Mouse (Mus musculus) right cerebral cortex, postnatal 25 days (tissue): ENCODE results near the gene Oxct2a.
"Not testable (repeated sequence)": the region's sequence is repeated elsewhere in the genome, so short reads cannot be mapped to it uniquely, and the experiment has no call there.

Source experiments
- DNase-seq: peaks from one replicate; pipeline ENCODE4 v3.0.0; 2022

The Oxct2a gene

GRCm38 (mm10) chr4:123311845-123312244, 11.6 kb downstream of the Oxct2a start:
- no peak for DNase-seq

DNA sequence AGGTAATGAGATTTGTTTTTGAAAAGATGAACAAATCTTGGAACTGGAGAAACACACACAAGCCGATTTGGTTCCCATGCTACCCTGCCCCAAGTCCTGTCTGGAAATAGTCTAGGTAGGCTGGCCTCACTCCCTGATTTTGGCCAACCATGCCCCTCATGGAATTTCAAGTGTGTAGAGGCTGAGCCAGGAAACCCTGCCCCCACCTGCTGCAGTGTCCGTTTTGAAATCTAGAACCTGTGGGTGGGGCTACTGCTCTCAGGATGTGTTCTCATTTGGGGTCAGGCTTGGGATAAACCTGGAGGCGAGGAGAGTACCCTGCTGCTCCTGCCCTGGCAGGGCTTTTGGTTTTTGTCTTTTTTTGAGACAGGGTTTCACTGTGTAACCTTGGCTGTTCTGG, 15.1 kb downstream of the Oxct2a start:
- no peak for DNase-seq

DNA sequence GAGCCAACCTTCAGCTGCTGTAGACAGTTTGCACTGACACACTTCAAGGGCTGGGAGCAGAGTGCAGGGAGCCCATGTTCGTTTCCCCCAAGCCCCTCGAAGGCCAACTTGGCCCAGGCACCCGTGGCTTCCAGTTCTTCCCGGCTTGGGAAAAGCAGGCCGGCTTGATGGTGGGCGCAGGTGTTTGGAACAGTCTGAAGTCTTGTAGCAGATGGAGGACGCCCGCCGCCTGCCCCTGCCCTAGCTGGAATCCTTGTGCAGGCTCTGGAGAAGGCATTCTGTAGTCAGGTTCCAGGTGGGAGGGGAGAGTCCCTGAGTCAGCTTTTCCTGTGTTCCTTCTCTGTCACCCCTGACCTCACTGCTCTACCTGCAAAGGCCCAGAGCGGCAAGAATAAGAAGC, 16.4 kb downstream of the Oxct2a start:
- DNase-seq = peak; percentile 40

DNA sequence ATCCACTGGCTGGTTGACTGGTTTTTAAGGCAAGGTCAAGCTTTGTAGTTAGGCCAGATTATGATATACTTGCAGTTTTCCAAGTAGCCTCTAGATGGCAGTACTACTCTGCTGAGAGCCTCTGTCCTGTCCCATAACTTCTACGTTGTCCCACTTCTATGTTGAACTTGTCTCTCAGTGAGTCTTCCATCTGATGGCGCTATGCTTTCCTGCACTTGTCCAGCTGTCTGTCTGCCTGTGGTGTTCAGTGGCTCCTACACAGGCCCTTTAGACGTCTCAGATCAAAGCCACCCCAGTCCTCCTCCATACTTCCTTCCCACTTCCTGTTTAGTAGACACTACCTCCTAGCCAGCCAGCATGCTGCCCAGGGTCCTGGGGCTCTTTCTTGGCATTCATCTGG, 17.6 kb downstream of the Oxct2a start:
- DNase-seq = no peak

DNA sequence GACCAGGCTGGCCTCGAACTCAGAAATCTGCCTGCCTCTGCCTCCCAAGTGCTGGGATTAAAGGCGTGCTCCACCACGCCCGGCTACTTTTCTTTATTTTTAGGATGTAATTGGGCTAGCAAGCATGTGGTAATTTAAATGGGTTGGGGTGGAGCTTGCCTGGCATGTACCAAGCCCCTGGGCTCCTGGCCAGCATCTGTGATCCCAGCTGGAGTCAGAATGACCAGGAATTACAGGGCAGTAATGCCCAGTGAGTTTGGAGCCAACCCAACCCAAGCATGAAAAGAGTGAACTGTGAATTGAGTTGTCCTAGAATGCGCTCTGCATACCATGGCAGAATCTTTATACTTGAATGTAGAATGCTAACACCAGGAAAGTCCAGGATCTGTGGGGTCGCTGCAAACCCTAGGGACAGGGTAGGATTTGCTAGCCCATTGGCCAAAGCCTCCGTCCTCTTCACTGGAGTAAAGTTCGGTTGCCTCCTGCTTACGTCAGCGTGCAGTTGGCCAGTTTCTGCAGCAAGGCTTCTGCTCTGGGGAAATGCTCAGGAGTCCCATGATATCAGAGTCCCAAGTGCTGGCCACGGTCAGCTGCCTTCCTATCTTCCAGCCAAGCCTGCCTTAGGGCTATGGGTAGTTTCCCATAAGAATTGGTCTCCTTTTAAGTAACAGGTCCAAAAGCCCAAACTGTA, 24.3 kb downstream of the Oxct2a start:
- DNase-seq = no peak

GRCm38 (mm10) chr4:123298226-123298625, 25.2 kb downstream of the Oxct2a start:
- no peak for DNase-seq

- DNase-seq = no peak
Measured at GRCm38 (mm10) chr4:123297195-123297960, 26.1 kb downstream of the Oxct2a start.

DNA sequence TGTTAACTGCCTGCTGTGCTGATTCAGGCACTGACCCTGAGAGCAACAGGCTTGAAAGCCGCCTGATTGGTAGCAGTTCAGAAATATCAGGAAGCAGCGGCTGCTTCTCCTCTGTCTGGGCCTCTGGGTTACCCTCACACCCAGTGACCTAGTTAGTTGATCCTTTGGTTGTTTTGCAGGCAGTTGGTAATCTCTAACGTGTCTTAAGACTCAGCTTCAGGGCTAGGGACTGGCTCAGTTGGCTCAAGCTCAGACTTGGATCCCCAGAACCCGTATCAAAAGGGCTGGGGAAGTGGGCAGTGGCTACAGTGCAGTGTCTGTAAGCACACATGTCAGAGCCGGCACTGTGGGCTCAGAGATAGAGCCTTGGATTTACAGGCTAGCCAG, 27.3 kb downstream of the Oxct2a start:
- DNase-seq = no peak

GRCm38 (mm10) chr4:123295516-123296147, 27.8 kb downstream of the Oxct2a start:
- DNase-seq = no peak

- not testable (repeated sequence) for DNase-seq
Measured at GRCm38 (mm10) chr4:123295026-123295425, 28.4 kb downstream of the Oxct2a start.

DNA sequence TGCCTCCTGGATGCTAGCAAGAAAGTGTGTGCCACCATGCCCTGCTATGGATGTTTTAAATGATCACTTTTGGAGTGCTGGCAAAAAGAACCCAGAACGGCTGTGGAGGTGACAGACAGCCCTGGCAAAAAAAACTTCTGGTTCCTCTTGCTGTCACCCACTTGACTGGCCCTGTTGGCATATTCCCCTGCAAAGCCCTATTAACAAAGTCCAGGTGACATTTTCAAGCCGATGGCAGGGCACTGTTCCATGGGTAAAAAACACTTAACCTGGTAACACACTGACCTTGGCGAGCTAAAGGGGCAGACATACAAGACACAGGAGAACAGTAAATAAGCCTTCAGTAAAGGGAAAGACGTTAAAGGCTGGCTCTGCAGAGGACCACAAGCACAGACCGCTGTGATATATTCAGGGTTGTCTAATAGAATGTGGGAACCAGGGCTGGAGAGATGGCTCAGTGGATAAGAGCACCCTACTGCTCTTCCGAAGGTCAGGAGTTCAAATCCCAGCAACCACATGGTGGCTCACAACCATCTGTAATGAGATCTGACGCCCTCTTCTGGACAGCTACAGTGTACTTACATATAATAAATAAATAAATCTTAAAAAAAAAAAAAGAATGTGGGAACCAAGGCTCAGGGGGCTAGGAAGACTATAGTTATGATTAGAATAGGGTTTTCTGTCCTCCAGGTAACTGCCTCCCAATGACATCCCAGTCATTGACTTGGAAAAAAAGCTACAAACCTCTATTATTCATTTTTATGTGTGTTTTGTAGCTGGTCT, 29.6 kb downstream of the Oxct2a start:
- DNase-seq = no peak

DNA sequence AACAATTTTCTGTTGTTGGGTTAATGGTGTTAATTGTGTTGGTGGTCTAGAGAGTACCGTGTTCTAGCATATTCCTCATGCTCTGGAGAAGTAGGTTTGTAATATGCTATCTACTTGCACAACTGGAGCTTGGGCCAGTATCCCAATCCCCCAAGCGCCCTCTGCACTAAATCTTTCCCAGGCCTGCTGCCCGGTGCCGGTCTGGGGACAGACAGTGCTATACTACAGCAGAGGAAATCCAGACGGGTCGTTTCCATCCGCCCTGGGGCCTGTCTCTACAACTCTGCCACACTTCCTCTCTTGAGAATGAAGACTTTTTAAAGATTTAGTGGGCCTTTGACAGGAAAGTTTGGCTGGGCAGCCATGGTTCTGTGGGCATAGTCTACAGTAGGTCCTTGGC, 30.4 kb downstream of the Oxct2a start:
- DNase-seq = no peak

DNA sequence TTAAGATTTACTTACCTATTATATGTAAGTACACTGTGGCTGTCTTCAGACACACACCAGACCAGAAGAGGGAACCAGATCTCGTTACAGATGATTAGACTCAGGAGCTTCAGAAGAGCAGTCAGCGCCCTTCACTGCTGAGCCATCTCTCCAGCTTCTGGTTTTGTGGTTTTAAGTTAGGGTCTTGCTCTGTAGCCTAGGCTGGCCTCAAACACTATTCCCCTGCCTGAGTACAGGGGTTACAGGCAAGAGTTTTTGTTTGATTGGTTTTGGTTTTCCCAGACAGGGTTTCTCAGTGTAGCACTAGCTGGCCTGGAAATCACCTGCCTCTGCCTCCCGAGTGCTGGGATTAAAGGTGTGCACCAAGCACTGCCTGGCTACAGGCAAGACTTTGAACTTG, 31.0 kb downstream of the Oxct2a start:
- DNase-seq = no peak

DNA sequence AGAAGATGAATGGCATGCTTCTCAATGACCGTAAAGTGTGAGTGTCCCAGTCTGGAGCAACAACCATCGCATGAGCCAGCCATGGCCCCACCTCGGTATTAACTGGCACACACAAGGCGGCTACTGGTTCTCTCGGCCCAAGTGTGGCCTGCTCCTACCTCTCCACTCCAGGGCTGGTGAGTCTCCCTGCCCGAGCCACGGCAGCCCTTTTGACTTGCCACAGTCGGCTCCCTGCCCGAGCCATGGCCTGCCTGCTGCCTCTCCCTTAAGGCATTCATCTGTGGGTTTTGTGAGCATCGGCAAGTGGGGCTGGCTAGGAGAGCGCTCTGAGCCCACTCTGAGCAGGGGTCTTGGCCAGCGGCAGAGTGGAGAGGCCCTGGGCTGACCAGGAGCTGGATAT, 34.4 kb downstream of the Oxct2a start:
- no peak for DNase-seq

DNA sequence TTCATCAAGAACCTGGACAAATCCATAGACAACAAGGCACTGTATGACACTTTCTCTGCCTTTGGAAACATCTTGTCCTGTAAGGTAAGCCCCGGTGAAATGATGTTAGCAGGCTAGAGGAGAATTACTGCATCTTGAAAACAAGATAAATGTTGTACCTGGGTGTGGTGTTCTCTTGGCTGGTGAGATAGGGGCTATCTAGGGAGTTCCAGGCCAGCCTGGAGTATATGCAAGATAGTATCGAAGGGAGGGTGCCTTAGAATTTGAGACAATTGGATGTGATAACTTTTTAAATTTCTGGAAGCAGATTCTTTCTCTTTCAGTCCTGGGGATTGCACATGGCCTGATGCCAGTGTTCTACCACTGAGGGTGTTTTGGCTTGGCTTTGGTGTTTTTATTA, 36.6 kb downstream of the Oxct2a start:
- DNase-seq = no peak

GRCm38 (mm10) chr4:123284731-123285624, 38.5 kb downstream of the Oxct2a start:
- no peak for DNase-seq

GRCm38 (mm10) chr4:123283675-123284064, 39.8 kb downstream of the Oxct2a start:
- DNase-seq = peak; percentile 26

DNA sequence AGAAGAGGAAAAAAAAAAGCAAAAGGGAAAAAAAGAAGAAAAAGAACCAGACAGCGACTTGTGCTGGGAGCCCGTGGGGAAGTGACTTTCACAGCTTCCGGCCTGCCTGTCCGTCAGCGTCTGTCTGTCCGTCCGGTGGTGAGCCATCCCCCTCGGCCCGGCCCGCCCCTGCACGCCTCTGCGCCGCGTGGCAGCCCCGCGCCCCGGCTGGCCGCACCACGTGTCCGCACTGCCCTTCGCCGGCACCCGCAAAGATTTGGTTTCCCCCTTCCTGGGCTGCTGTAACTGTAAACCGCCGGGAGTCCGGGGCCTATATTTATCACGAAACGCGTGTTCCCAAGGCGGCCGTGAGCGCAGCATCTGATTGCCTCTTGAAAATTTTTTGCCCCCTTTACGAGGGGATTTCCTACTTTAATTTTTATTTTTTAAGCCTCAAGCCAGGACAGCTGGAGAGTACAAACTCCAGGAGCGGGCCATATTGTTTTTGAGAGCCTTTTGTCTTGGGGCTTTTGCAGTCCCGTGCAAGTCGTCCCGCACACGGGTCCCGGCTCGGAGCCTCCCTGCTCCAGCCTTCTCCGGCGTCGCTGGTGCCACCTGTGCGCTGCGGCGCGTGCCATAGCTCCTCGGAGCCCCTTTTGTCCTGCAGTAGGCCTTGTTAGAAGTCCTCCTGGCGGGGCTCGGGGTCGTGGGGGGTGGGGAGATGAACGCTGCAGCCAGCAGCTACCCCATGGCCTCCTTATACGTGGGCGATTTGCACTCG, 40.3 kb downstream of the Oxct2a start:
- DNase-seq = peak; percentile 56

DNA sequence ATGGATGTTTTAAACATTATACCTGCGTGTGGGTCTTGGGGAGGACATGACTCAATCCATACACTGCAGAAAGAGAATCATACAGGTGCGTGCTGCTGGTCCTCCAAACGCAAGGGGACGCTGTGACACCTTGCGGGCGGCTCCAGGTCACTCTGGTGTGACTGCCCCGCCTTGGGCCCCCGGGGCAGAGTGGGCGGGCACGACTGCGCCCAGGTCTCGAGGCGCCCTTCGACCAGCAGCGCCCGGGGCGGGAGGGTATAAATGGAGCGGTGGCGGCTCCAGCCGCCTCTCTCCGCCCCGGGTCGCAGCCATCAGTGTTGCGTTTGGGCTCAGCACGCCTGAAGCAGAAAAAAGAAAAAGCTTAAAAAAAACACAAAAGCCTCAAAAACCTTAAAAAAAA, 40.9 kb downstream of the Oxct2a start:
- DNase-seq = peak; percentile 85

DNA sequence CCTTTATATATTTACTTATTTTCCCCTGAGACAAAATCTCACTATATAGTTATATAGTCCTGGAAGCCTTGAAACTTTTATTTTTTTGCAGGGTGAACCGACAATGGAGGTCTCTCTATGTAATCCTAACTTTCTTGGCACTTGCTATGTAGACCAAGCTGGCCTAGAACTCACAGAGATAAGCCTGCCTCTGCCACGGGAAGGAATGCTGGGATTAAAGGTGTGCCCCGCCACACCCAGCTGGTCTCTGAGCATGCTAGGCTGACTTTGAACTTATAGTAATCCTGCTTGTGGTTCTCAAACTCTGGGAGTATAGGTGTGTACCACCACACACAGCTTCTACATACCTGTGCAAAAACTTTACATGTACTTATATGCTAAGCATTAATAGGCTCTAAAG, 43.3 kb downstream of the Oxct2a start:
- no peak for DNase-seq
